Mouse (Mus musculus) cerebellum, adult 18-20 months (tissue): Measurements from ENCODE around the gene Hmox2.

Experiments
- DNase-seq, 2 experiments: peaks; one replicate each; pipeline ENCODE4 v3.0.0; 2021

The Hmox2 gene

GRCm38 (mm10) chr16:4726528-4727128 lies 467 bp downstream of the Hmox2 start:
- DNase-seq: peak in 1 of 2 experiments; percentile 51

GRCm38 (mm10) chr16:4727526-4727925 lies 1.4 kb downstream of the Hmox2 start:
- DNase-seq: no peak

DNA sequence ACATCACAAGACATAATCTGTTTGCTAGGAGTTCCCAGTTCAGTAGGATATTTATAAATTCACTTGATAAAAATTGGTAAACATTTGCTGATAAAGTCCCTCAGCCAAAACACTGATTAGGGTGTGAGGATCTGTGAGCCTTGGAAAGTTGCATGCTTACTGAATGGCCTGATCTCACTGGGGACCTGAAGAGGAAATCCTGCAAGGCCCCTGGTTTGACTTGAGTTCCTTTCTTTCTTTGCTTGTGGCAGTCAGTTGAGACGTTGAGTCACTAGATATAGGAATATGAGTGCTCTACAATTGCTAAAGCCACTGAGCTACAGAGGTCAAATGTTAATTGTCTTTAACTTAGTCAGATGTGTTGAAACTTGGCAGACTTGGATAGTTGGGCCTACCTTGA lies 1.8 kb downstream of the Hmox2 start:
- no peak for DNase-seq

DNA sequence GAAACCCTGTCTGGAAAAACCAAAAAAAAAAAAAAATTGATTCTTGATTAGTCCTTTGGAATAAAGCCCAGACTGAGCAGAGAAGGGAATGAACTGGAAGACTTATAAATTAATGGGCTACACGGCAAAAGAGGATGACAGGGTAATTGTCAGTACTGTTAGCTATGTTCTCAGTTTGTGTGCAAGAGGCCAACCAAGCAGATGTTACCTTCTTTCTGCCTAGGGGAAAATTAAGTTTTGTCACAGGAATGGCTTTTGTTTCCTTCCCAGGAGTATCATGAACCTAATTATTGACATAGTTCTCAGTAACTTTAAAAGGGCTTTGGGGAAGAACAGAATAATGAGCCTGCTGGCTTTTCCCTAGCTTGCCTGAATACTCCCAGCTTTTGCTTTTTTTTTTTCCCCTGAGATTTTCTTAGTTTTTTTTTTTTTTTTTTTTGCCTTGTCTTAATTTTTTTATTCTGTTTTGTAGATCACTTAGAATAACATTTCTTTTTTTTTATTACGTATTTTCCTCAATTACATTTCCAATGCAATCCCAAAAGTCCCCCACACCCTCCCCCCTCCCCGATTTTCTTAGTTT lies 4.7 kb downstream of the Hmox2 start:
- DNase-seq: no peak

- DNase-seq: no peak
These were observed 10.1 kb downstream of the Hmox2 start for GRCm38 (mm10) chr16:4736262-4736661.

DNA sequence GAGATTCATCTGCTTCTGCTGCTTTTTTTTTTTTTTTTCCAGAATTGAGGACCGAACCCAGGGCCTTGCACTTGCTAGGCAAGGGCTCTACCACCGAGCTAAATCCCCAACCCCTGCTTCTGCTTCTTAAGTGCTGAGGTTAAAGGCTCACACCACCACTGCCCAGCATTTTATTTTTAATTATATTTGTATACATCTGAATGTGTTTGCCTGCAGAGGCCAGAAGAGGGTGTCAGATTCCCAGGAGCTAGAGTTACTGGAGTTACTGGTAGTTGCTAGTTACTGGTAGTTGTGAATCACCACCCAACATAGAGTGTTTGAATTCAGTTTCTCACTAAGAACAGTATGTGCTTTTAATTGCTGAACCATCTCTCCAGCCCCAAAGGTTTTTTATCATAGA lies 13.8 kb downstream of the Hmox2 start:
- no peak for DNase-seq

DNA sequence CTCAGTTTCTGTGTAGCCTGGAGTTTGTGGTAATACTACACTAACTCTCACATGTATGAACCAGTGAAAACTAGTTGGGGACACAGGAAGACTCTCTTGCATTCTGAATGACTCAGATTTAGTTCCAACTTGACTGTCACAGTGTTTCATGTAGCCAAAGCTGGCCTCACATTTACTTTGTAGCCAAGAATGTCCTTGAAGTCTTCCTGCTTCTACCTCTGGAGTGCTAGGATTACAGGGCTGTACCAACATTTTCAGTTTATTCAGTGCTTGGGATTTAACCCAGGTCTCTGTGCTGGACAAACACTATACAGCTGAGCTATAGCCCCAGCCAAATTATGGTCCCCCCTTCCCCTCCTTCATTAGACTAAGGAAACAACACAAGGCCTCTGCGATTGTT lies 16.0 kb downstream of the Hmox2 start:
- DNase-seq: no peak

DNA sequence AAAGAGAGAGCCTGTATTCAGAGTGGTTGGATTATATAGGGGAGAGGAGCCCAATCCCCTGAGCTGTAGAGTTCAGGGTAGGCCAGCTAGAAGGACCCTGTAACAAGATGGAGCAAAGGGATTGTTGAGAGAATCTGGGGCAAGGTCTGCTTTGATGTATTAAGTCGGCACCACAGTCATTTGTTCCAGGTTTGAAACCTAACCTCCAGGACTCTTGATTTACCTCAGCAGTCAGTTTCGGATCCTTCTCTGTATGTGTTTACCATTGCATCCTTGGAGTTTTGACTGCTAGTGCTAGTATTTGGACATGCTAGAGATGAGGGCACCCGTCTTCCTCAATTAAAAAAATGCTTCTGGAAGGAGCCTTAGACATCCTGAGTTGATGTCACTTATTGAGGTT lies 26.0 kb downstream of the Hmox2 start:
- DNase-seq: no peak

DNA sequence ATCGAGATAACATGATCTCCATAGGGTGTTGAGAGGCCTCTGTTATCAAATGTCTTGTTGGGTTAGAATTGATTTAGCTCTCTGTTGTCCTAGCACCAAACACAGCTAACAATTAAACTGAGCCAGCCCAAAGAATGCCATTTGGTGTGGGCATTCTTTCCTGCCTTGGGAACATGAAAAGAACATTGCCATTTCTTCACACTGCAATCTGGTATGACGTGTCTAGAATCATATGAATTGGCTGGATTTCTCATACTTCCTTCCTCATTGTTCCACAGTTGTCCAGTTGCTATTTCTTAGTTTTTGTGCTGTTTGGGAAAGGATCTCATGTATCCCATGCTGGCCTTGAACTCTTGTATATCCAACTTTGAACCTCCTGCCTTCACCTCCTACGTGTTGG lies 27.9 kb downstream of the Hmox2 start:
- no peak for DNase-seq

DNA sequence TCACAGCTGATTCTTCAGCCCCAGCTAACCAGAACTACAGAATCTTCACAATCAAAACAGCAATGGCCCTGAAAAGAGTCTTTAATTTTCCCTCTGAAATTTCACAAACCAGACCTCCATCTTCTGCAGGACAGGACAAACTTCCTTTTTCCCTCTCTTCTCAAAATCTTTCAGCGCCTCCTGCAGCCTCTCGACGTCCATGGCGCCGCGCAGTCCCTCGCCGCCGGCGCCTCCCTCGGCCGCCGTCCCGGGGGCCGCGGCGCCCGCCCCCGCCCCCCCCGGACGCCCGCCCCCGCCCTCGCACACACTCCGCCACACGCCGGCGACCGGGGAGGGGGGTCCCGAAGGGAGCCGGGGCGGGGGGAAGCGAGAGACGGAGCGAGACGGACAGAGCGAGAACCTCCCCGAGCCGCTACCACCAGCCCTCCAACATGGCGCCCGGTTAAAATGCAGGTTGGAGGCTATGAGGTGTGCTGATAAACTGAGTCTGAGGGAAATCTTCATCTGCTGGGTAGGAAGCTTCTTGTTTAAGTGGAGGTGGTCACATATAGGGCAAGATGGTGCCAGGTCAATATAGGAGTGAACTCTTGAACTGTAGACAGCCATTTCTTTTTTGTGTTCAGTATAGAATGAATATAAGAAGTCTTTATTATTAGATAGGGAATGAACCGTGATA lies 30.6 kb downstream of the Hmox2 start:
- peak in 1 of 2 experiments; percentile 23 for DNase-seq

- DNase-seq: no peak
These were observed 36.3 kb downstream of the Hmox2 start for GRCm38 (mm10) chr16:4762437-4762836.

GRCm38 (mm10) chr16:4763276-4763675 lies 37.1 kb downstream of the Hmox2 start:
- DNase-seq: no peak

GRCm38 (mm10) chr16:4765852-4766251 lies 39.7 kb downstream of the Hmox2 start:
- DNase-seq: no peak

- peak in 1 of 2 experiments; percentile 21 for DNase-seq
These were observed 41.0 kb downstream of the Hmox2 start for GRCm38 (mm10) chr16:4767012-4767790.

DNA sequence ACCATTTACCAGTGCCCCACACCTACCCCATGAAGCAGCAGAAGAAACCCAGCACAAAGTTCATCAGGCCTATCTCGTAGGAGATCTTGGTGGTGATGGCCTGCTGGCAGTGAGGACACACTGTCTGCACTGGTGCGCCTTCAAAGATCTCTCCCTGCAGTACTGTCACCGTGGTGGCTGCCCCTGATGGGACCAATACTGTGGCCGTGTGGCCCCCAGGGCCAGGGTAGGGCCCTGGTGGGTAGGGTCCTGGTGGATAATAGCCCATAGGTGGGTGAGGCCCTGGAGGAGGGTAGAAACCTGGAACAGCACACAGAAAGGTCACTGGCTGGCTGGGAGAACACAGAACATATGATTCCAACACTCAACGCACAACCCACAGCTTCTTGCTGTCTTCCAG lies 42.6 kb downstream of the Hmox2 start:
- DNase-seq: no peak

DNA sequence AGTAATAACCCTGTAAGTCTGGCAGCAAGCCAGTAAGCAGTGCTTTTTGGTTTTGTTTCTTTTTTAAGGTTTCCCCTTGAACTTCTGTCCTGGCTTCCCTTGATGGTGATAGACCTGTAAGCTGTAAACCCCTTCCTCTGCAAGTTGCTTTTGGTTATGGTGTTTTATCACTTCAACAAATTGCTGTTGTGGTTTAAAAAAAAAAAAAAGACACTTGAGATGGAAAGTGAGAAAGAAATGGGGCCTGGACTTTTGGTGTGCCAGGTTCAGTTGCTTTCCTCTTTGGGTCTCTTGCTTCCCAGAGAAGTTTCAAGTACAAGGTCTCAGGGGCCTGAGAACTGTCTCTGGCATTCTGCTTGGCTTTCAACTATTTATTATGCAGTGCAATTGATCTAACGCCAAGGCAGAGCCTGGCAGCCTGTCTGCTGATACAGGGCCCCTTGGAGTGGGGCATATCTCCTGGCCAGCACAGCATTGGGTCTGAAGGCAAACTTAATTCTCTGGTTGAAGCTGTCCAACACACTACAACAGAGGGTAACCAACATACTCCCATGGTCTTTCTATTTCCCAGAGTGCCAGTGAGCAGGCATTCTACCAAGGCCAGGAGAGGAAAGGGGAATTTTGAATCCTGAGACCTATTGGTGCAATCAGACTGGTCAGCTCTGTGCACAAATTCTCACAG lies 47.3 kb downstream of the Hmox2 start:
- DNase-seq: peak in 1 of 2 experiments; percentile 29

DNA sequence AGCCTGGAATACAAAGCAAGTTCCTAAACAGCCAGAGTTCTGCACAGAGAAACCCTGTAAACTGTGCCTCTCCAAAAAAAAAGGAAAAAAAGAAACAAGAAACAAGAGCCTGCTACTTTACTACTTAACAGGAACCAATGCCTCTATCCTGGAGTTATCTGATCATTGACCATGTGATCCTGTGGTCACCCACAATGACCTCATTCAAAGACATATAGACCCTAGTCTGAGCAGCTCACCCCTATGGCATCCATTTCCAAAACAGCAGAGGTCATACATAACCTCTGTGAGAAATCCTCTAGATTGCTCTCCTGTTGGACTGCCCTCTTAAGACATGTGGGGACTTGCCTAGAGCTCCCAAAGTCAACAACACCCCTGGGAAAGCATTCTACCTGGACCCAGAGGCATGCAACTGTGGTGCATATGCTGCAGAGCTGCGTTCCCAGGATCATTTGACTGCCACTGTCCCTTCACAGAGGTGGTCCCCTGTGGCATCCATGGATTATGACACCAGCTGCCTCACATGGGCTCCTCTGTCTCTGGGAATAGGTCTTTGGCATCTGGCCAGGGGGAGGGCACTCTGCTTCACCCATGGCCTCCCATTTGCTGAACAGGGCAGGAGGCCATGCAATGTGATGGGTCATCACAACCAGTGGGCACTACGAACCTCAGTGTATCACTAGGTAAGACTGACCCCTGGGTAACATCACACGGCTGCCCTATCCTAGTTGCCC lies 51.2 kb downstream of the Hmox2 start:
- peak; percentile 30 to 34 for DNase-seq

- DNase-seq: peak; percentile 42 to 50
These were observed 51.9 kb downstream of the Hmox2 start for GRCm38 (mm10) chr16:4777905-4778609.

DNA sequence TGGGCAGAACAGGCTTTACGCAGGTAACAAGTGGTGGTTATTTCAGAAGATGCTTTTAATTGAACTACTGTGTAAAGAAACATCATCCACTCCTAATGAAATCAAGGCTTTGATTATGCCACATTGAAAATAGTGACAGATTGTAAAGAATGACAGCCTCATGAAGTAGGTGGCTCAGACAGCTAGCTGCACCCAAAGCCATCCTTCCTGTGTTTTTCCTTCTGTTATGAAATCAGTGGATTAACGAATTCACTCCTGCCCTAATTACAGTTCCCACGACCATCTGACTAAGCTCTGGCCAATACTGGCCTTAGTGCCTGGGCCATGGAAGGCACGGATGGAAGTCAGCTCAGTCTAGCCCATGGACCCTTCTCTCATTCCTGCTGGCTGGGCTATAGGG lies 52.8 kb downstream of the Hmox2 start:
- no peak for DNase-seq

DNA sequence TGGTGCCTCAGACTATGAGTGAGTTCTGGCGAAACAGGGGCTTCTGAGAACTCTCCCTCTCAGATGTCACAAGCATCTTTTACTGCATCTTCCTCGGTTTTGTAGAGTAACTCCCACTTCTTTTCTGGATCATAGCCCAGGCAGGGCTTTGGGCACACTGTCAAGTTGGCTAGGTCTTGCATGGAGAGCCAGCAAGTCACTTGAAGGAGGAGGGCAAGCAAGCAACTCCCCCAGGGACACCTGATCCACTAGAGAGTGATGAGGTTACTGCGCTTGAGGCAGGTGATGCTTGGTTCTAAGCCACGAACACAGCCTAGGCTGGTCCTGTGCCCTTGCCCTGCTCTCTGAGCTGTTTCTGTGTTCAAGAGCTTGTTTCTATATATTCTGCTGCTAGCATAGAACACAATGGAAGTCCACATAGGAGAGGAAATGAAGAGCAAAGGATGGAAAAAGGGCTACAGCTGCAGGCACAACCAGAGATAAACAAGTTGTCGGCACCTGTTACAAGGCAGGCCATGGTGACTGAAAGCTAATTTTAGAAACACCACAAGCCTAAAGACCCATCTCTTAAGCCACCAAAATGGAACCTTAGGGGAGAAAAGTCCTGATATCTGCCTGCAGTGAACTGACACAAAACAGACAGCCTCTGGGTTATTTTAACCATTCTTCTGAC lies 55.5 kb downstream of the Hmox2 start:
- peak; percentile 70 to 75 for DNase-seq

GRCm38 (mm10) chr16:4782515-4782914 lies 56.4 kb downstream of the Hmox2 start:
- no peak for DNase-seq
